Mouse (Mus musculus) kidney, embryonic 16.5 days (tissue): ENCODE measurements around the gene Hes2. TPM values are rescaled to one million over a fixed set of nuclear protein-coding genes. Genes with fewer than 3 reads are reported as not detected.

Source experiments
- ATAC-seq: fragments of 200-750 bp; cut with Nextera tagmentation; 2 replicates; pipeline ENCODE4 v1.8.0; 2017; ENCODE audit warnings: moderate TSS enrichment; ENCODE audit not compliant: low FRiP score, low TSS enrichment
- H3K27ac ChIP-seq: fragments of 300-500 bp; sonication (generic); 2 replicates; pipeline ENCODE4 v1.5.1; 2014; ENCODE audit warnings: low read length
- H3K27me3 ChIP-seq: fragments of 300-500 bp; sonication (generic); 2 replicates; pipeline ENCODE4 v1.6.1; 2014; ENCODE audit warnings: low read length, control low read depth, mixed read lengths; ENCODE audit not compliant: insufficient read depth
- H3K36me3 ChIP-seq: fragments of 300-500 bp; sonication (generic); 2 replicates; pipeline ENCODE4 v1.6.1; 2014; ENCODE audit warnings: low read length, control low read depth, mixed read lengths; ENCODE audit not compliant: insufficient read depth
- H3K4me1 ChIP-seq: fragments of 300-500 bp; sonication (generic); 2 replicates; pipeline ENCODE4 v1.6.1; 2014; ENCODE audit warnings: low read length, control low read depth, mixed read lengths; ENCODE audit not compliant: insufficient read depth
- H3K4me2 ChIP-seq: fragments of 300-500 bp; sonication (generic); replicated peaks from 2 replicates; pipeline ENCODE4 v1.6.1; 2014; ENCODE audit warnings: low read depth, low read length
- H3K4me3 ChIP-seq: fragments of 300-500 bp; sonication (generic); 2 replicates; pipeline ENCODE4 v1.5.1; 2014; ENCODE audit warnings: mild to moderate bottlenecking, low read length
- H3K9ac ChIP-seq: fragments of 300-500 bp; sonication (generic); replicated peaks from 2 replicates; pipeline ENCODE4 v1.6.1; 2014; ENCODE audit warnings: low read length
- H3K9me3 ChIP-seq: fragments of 300-500 bp; sonication (generic); 2 replicates; pipeline ENCODE4 v1.6.1; 2016; ENCODE audit warnings: low read length, control low read depth
- WGBS: fragments of 180-500 bp; shearing (Covaris S2); extraction: QIAGEN DNeasy Blood & Tissue Kit; methylation state at CpG from one replicate; pipeline ENCODE4 v1.1.7; 2014; 5-methylcytosine and 5-hydroxymethylcytosine counted together
- polyA plus RNA-seq: library from polyadenylated mRNA; unstranded; fragments of >200 nt; fragmentation: Nextera tagmentation; extraction: Ambion mirVana; gene quantifications from 2 replicates; pipeline ENCODE4 v1.2.1, GENCODE M21; 2015

Gene Hes2
- polyA plus RNA-seq, 1 experiment from 2014 or later: 0.14 TPM

GRCm38 (mm10) chr4:152204663-152205062, 46.0 kb downstream of the Hes2 start:
- Histone ChIP-seq H3K4me2 (no peak overlapping the region), H3K9ac (no peak overlapping the region), H3K36me3 (no peaks in the 10 kb centered on the region), H3K4me3 (no peak overlapping the region), H3K27ac (no peak overlapping the region), H3K9me3 (no peaks in the 10 kb centered on the region), H3K27me3 (no peaks in the 10 kb centered on the region), H3K4me1 (peaks cover 26% of the 10 kb centered on the region)
- no peak for ATAC-seq
- WGBS: 84% methylated on average over 6 of the region's 6 CpGs

- Histone ChIP-seq H3K36me3 (no peaks in the 10 kb centered on the region), H3K4me3 (no peak overlapping the region), H3K4me1 (peaks cover 23% of the 10 kb centered on the region), H3K27me3 (no peaks in the 10 kb centered on the region), H3K9me3 (no peaks in the 10 kb centered on the region), H3K9ac (no peak overlapping the region), H3K4me2 (no peak overlapping the region), H3K27ac (no peak overlapping the region)
- 42% methylated on average over 6 of the region's 6 CpGs for WGBS
- ATAC-seq: no peak
These were observed 47.5 kb downstream of the Hes2 start for GRCm38 (mm10) chr4:152206199-152206598.

GRCm38 (mm10) chr4:152209623-152210022, 51.0 kb downstream of the Hes2 start:
- H3K36me3 ChIP-seq: no peaks in the 10 kb centered on the region
- H3K4me3 ChIP-seq: no peak overlapping the region
- no peaks in the 10 kb centered on the region for H3K9me3 ChIP-seq
- H3K27me3 ChIP-seq: no peaks in the 10 kb centered on the region
- H3K9ac ChIP-seq: no peak overlapping the region
- no peak for ATAC-seq
- H3K4me1 ChIP-seq: peaks cover 3% of the 10 kb centered on the region
- WGBS: 37% methylated on average over 4 of the region's 4 CpGs
- no peak overlapping the region for H3K27ac ChIP-seq
- no peak overlapping the region for H3K4me2 ChIP-seq

Other genes with a start within 250 kb of the Hes2 start
- gene Dnajc11, start 225.2 kb upstream of the Hes2 start, polyA plus RNA-seq: 79.5 and 88.4 TPM in 2 replicates
- gene Thap3, start 169.9 kb upstream of the Hes2 start, polyA plus RNA-seq: 42.4 and 46.4 TPM in 2 replicates
- gene Phf13, start 162.6 kb upstream of the Hes2 start, polyA plus RNA-seq: 31.2 and 33.3 TPM in 2 replicates
- gene Klhl21, start 150.1 kb upstream of the Hes2 start, polyA plus RNA-seq: 12.1 and 12.6 TPM in 2 replicates
- gene Zbtb48, start 131.2 kb upstream of the Hes2 start, polyA plus RNA-seq: 25.3 and 26.0 TPM in 2 replicates
- gene Tas1r1, start 120.3 kb upstream of the Hes2 start, polyA plus RNA-seq: 0.50 and 0.63 TPM in 2 replicates
- gene Nol9, start 119.5 kb upstream of the Hes2 start, polyA plus RNA-seq: 31.7 and 35.6 TPM in 2 replicates
- 25.5 and 28.1 TPM in 2 replicates for gene Plekhg5, start 86.4 kb upstream of the Hes2 start, polyA plus RNA-seq
- 1.9 and 3.0 TPM in 2 replicates for gene Tnfrsf25, start 42.9 kb upstream of the Hes2 start, polyA plus RNA-seq
- 22.2 and 30.6 TPM in 2 replicates for gene Espn, start 6.5 kb upstream of the Hes2 start, polyA plus RNA-seq
- 75.1 and 76.4 TPM in 2 replicates for gene Acot7, start 19.3 kb downstream of the Hes2 start, polyA plus RNA-seq
- 5.3 and 6.2 TPM in 2 replicates for gene Gpr153, start 115.4 kb downstream of the Hes2 start, polyA plus RNA-seq
- gene Hes3, start 132.8 kb downstream of the Hes2 start, polyA plus RNA-seq: not detected in 2 replicates
- gene Icmt, start 138.4 kb downstream of the Hes2 start, polyA plus RNA-seq: 32.0 and 32.6 TPM in 2 replicates
- 1.2 and 1.6 TPM in 2 replicates for gene Rnf207, start 160.1 kb downstream of the Hes2 start, polyA plus RNA-seq
- 295 and 333 TPM in 2 replicates for gene Rpl22, start 166.9 kb downstream of the Hes2 start, polyA plus RNA-seq
- gene Chd5, start 179.8 kb downstream of the Hes2 start, polyA plus RNA-seq: 0.12 and 0.35 TPM in 2 replicates